Mouse (Mus musculus): ENCODE results near the gene Atp5g2. TPM values are rescaled to one million over a fixed set of nuclear protein-coding genes. Genes with fewer than 3 reads are reported as not detected.

Atp5g2 gene
- total and polyA plus RNA-seq, 3 experiments: 59.4 to 513 TPM; not detected in 1

DNA sequence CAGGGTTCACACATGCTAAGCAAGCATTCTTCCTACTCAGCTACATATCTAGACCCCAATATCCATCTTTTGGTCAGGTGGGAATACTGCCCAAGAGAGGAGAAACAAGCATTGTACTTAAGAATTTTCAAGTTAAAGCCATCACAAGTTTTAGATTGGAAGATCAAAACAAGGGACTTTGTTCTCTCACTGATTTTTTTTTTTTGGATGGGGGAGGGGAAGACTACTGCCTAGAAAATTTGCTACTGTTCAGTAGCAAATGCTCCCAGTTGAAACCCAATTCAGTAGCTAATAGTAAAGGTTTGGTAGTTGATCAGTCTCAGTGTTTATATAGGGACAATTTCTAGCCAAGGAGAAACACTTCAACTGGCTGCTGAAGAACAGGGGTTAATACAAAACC lies 49.6 kb downstream of the Atp5g2 start:
- Histone ChIP-seq H3K27ac (ENCODE audit: control insufficient read depth, low read depth, low read length) (no peak overlapping the region), H3K79me2 (ENCODE audit: control insufficient read depth, insufficient read depth, low read length, poor library complexity) (peaks cover 42% of the 10 kb centered on the region), H3K27me3 (ENCODE audit: control insufficient read depth in 1 of 2, insufficient read depth in 2 of 2, low read length in 2 of 2) (no peaks in the 10 kb centered on the region), H3K9ac (ENCODE audit: control insufficient read depth, low read depth, low read length, poor library complexity, severe bottlenecking) (no peak overlapping the region), H3K36me3 (ENCODE audit: control insufficient read depth in 1 of 2, insufficient read depth in 2 of 2, low read length in 2 of 2) (peaks cover 2 to 42% of the 10 kb centered on the region in 2 experiments), H3K4me3 (ENCODE audit: control insufficient read depth in 1 of 2, insufficient read depth in 1 of 2, low read depth in 2 of 2, low read length in 2 of 2) (no peak overlapping the region), H3K9me3 (replicated peaks; ENCODE audit: insufficient read depth, low read length) (no peaks in the 10 kb centered on the region), H3K4me1 (ENCODE audit: control insufficient read depth in 1 of 2, insufficient read depth in 2 of 2, low read length in 2 of 2) (peaks cover 11 to 24% of the 10 kb centered on the region in 2 experiments)
- DNase-seq (ENCODE audit: low read depth, low spot score): no peak
- peak; percentile 66; the same call in 1 of the 2 replicates for TF ChIP-seq ZNF384 (IDR thresholded peaks at IDR 0.05; ENCODE audit: low read depth, low read length)
- no peak for TF ChIP-seq ETS1 (IDR thresholded peaks at IDR 0.05; ENCODE audit: low read depth, low read length)

DNA sequence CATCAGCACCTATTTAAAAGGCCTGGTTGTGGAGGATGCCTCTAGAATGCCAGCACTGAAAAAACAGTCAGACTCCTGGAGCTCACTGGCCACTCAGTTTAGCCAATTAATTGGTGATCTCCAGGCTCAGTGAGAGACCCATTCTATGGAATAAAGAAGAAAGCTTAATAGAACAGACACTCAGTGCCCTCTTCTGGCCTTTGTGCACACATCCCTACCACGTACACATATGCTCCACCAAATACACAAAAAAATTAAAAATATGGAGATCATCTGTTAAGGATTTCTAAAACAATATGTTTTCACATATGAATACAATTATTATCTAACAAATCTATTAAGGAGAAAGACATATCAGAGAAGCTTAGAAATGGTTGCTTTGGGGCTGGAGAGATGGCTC lies 51.4 kb downstream of the Atp5g2 start:
- no peak overlapping the region for H3K27ac ChIP-seq (ENCODE audit: control insufficient read depth, low read depth, low read length)
- no peaks in the 10 kb centered on the region for H3K9me3 ChIP-seq (replicated peaks; ENCODE audit: insufficient read depth, low read length)
- H3K27me3 ChIP-seq (ENCODE audit: control insufficient read depth in 1 of 2, insufficient read depth in 2 of 2, low read length in 2 of 2): no peaks in the 10 kb centered on the region
- peak; percentile 1 for TF ChIP-seq RAD21 (IDR thresholded peaks at IDR 0.05; ENCODE audit: low read depth, low read length)
- TF ChIP-seq UBTF (IDR thresholded peaks at IDR 0.05; ENCODE audit: borderline replicate concordance, insufficient read depth, low read depth, low read length): no peak
- no peak for TF ChIP-seq MAFK (IDR thresholded peaks at IDR 0.05; ENCODE audit: borderline replicate concordance, low read depth, low read length)
- no peak for TF ChIP-seq NRF1 (IDR thresholded peaks at IDR 0.05; ENCODE audit: insufficient read depth, low read depth, low read length, poor library complexity, severe bottlenecking)
- TF ChIP-seq ELF1 (IDR thresholded peaks at IDR 0.05; ENCODE audit: low read depth, low read length): no peak
- no peak for TF ChIP-seq SIN3A (IDR thresholded peaks at IDR 0.05; ENCODE audit: low read length)
- no peak for TF ChIP-seq NELFE (IDR thresholded peaks at IDR 0.05; ENCODE audit: low read depth, low read length)
- TF ChIP-seq CTCF (IDR thresholded peaks at IDR 0.05 in 2 of 3, conservative IDR thresholded peaks at IDR 0.05 in 1 of 3; ENCODE audit: control insufficient read depth in 1 of 3, insufficient read depth in 1 of 3, low read depth in 2 of 3, low read length in 3 of 3, poor library complexity in 1 of 3, severe bottlenecking in 1 of 3): peak in 1 of 3 experiments; percentile 12; a peak in 1 of 6 replicates
- no peak for TF ChIP-seq CHD1 (IDR thresholded peaks at IDR 0.05; ENCODE audit: low read depth, low read length)
- no peak for TF ChIP-seq POLR2AphosphoS5 (IDR thresholded peaks at IDR 0.05; ENCODE audit: borderline replicate concordance, low read depth, low read length)
- TF ChIP-seq BHLHE40 (IDR thresholded peaks at IDR 0.05; ENCODE audit: borderline replicate concordance, low read depth, low read length): no peak
- no peak for TF ChIP-seq HCFC1 (IDR thresholded peaks at IDR 0.05; ENCODE audit: low read depth, low read length)
- H3K4me3 ChIP-seq (ENCODE audit: control insufficient read depth in 1 of 2, insufficient read depth in 1 of 2, low read depth in 2 of 2, low read length in 2 of 2): no peak overlapping the region
- H3K36me3 ChIP-seq (ENCODE audit: control insufficient read depth in 1 of 2, insufficient read depth in 2 of 2, low read length in 2 of 2): peaks cover 2 to 44% of the 10 kb centered on the region in 2 experiments
- H3K9ac ChIP-seq (ENCODE audit: control insufficient read depth, low read depth, low read length, poor library complexity, severe bottlenecking): no peak overlapping the region
- peaks cover 53% of the 10 kb centered on the region for H3K79me2 ChIP-seq (ENCODE audit: control insufficient read depth, insufficient read depth, low read length, poor library complexity)
- H3K4me1 ChIP-seq (ENCODE audit: control insufficient read depth in 1 of 2, insufficient read depth in 2 of 2, low read length in 2 of 2): peaks cover 7 to 30% of the 10 kb centered on the region in 2 experiments
- DNase-seq (ENCODE audit: low read depth, low spot score): no peak

- peaks cover 2 to 52% of the 10 kb centered on the region in 2 experiments for H3K36me3 ChIP-seq (ENCODE audit: control insufficient read depth in 1 of 2, insufficient read depth in 2 of 2, low read length in 2 of 2)
- H3K4me3 ChIP-seq (ENCODE audit: control insufficient read depth in 1 of 2, insufficient read depth in 1 of 2, low read depth in 2 of 2, low read length in 2 of 2): no peak overlapping the region
- no peak overlapping the region for H3K27ac ChIP-seq (ENCODE audit: control insufficient read depth, low read depth, low read length)
- H3K79me2 ChIP-seq (ENCODE audit: control insufficient read depth, insufficient read depth, low read length, poor library complexity): peaks cover 56% of the 10 kb centered on the region
- no peak for DNase-seq (ENCODE audit: low read depth, low spot score)
- no peaks in the 10 kb centered on the region for H3K27me3 ChIP-seq (ENCODE audit: control insufficient read depth in 1 of 2, insufficient read depth in 2 of 2, low read length in 2 of 2)
- TF ChIP-seq ZC3H11A (IDR thresholded peaks at IDR 0.05; ENCODE audit: low read depth, low read length) (no peak), TBP (IDR thresholded peaks at IDR 0.05; ENCODE audit: low read depth, low read length) (peak; percentile 33; the same call in 1 of the 2 replicates), MYB (IDR thresholded peaks at IDR 0.05; ENCODE audit: low read depth, low read length) (no peak)
- H3K9me3 ChIP-seq (replicated peaks; ENCODE audit: insufficient read depth, low read length): no peaks in the 10 kb centered on the region
- H3K4me1 ChIP-seq (ENCODE audit: control insufficient read depth in 1 of 2, insufficient read depth in 2 of 2, low read length in 2 of 2): peaks cover 7 to 43% of the 10 kb centered on the region in 2 experiments
- H3K9ac ChIP-seq (ENCODE audit: control insufficient read depth, low read depth, low read length, poor library complexity, severe bottlenecking): no peak overlapping the region
Measured at GRCm38 (mm10) chr15:102619486-102619885, 52.7 kb downstream of the Atp5g2 start.

Data from MEL (cell line).